Mouse (Mus musculus): ENCODE results near the gene Ninl.

DNA sequence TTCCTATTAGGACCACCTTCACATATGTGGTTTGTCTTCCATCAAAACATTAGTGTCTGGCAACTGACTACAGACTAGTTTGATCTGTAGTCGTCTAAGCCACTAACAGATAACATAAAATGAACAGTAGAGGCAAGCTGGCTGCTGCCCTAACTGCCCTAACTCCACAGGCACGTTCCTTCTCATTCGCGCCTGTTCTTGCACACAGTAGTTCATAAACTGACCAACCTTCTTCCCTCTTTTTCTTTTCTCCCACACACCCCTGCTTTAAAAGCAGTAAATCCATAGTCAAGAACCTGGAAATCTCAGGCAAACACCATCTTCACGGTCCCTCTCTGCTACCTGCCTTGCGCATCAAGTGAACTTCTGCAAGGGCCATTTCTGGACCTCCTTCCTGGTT lies 31.2 kb downstream of the Ninl start:
- no peak for TF ChIP-seq POLR2A (IDR thresholded peaks at IDR 0.05; ENCODE audit: borderline replicate concordance, extremely low read depth, insufficient read depth, insufficient read length, poor library complexity, severe bottlenecking)
- TF ChIP-seq CTCF (IDR thresholded peaks at IDR 0.05; ENCODE audit: borderline replicate concordance, extremely low read depth, insufficient read depth, insufficient read length): no peak
